Mouse (Mus musculus): ENCODE results near the gene Sox5. TPM values are rescaled to one million over a fixed set of nuclear protein-coding genes. Genes with fewer than 3 reads are reported as not detected.
"Not testable (repeated sequence)": the region's sequence is repeated elsewhere in the genome, so short reads cannot be mapped to it uniquely, and the experiment has no call there.

Gene Sox5
- polyA plus RNA-seq, 1 experiment = 0.81 TPM

DNA sequence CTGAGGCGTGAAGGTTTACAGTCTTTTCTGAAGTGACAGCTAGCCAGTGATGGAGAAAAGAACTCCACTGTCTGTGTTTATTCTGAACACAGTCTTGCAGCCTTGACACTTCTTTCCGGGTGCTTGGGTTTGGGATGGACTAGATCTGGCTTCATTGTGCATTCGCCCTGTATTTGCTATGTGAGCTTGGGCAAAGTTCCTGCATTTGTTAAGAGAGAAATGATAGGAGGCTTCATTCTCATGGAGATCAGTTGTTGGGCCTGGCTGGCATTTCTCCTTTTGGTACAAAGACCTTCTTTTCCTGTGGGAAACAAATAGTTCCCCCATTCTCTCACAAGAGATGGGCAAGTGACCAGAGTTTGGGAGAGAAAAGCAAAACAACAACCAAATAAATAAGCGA lies 490.3 kb downstream of the Sox5 start:
- WGBS = 96% methylated on average over 4 of the region's 4 CpGs
- no peak for DNase-seq
- Histone ChIP-seq H3K4me1 (replicated peaks; ENCODE audit: control insufficient read depth, insufficient read depth, low read length) (no peaks in the 10 kb centered on the region), H3K4me3 (ENCODE audit: control insufficient read depth, insufficient read depth, low read length) (no peak overlapping the region), H3K36me3 (ENCODE audit: control insufficient read depth, insufficient read depth, low read length) (no peaks in the 10 kb centered on the region), H3K27ac (ENCODE audit: control insufficient read depth, insufficient read depth, low read length) (no peak overlapping the region), H3K27me3 (ENCODE audit: control insufficient read depth, insufficient read depth, low read length) (no peaks in the 10 kb centered on the region)
- TF ChIP-seq CTCF (IDR thresholded peaks at IDR 0.05; ENCODE audit: borderline replicate concordance, control insufficient read depth, extremely low read depth, insufficient read depth, low read length, poor library complexity) (no peak), POLR2A (IDR thresholded peaks at IDR 0.05; ENCODE audit: control insufficient read depth, extremely low read depth, insufficient read depth, low read length, poor library complexity) (no peak)

DNA sequence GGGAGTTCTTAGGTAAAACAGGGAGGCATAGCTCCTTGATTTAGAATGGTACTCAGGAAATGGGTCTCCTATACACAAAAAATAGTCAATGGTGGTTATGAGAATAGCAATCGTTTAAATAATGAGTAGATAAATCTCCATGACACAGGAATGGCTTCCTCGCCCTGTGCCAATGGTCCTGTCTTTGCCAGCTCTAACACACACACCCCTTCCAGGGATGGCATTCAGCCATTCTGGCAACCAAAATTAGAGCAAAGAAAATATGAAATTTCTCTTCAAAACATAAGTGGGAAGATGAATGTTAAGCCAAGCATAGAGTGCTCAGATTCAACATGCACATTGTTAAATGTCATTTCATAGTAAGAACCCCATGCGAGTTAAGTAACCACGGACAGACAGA lies 495.7 kb downstream of the Sox5 start:
- H3K27me3 ChIP-seq (ENCODE audit: control insufficient read depth, insufficient read depth, low read length) = no peaks in the 10 kb centered on the region; the same call in 1 of the 2 replicates
- no peak overlapping the region for H3K27ac ChIP-seq (ENCODE audit: control insufficient read depth, insufficient read depth, low read length)
- TF ChIP-seq CTCF (IDR thresholded peaks at IDR 0.05; ENCODE audit: borderline replicate concordance, control insufficient read depth, extremely low read depth, insufficient read depth, low read length, poor library complexity) (no peak), POLR2A (IDR thresholded peaks at IDR 0.05; ENCODE audit: control insufficient read depth, extremely low read depth, insufficient read depth, low read length, poor library complexity) (no peak)
- no peak overlapping the region for H3K4me3 ChIP-seq (ENCODE audit: control insufficient read depth, insufficient read depth, low read length)
- DNase-seq = no peak
- 91% methylated on average over 4 of the region's 4 CpGs for WGBS
- no peaks in the 10 kb centered on the region for H3K4me1 ChIP-seq (replicated peaks; ENCODE audit: control insufficient read depth, insufficient read depth, low read length)
- no peaks in the 10 kb centered on the region for H3K36me3 ChIP-seq (ENCODE audit: control insufficient read depth, insufficient read depth, low read length)

DNA sequence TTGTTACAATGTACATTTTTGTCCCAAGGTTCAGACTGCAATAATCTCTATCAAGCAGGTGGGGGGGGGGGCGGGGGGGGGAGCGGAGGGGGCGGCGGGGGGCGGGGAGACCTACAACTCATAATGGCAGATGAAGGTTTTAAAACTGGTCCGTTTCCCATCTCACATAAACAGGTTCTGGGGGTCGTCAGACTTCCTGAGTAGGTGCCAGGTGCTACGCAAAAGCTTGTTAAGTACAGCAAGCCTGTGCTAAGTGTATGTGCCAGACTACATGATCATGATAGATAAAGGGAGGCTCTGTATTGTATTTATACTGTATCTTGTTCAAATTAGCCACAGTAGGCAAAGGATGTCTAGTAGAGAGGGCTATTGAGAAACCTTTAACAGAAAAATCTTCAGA lies 498.6 kb downstream of the Sox5 start:
- Histone ChIP-seq H3K4me1 (replicated peaks; ENCODE audit: control insufficient read depth, insufficient read depth, low read length) (no peaks in the 10 kb centered on the region), H3K4me3 (ENCODE audit: control insufficient read depth, insufficient read depth, low read length) (no peak overlapping the region), H3K27ac (ENCODE audit: control insufficient read depth, insufficient read depth, low read length) (no peak overlapping the region), H3K27me3 (ENCODE audit: control insufficient read depth, insufficient read depth, low read length) (no peaks in the 10 kb centered on the region; the same call in 1 of the 2 replicates), H3K36me3 (ENCODE audit: control insufficient read depth, insufficient read depth, low read length) (no peaks in the 10 kb centered on the region)
- no peak for TF ChIP-seq CTCF (IDR thresholded peaks at IDR 0.05; ENCODE audit: borderline replicate concordance, control insufficient read depth, extremely low read depth, insufficient read depth, low read length, poor library complexity)
- TF ChIP-seq POLR2A (IDR thresholded peaks at IDR 0.05; ENCODE audit: control insufficient read depth, extremely low read depth, insufficient read depth, low read length, poor library complexity) = no peak
- DNase-seq = no peak
- 77% methylated on average over 8 of the region's 8 CpGs for WGBS

DNA sequence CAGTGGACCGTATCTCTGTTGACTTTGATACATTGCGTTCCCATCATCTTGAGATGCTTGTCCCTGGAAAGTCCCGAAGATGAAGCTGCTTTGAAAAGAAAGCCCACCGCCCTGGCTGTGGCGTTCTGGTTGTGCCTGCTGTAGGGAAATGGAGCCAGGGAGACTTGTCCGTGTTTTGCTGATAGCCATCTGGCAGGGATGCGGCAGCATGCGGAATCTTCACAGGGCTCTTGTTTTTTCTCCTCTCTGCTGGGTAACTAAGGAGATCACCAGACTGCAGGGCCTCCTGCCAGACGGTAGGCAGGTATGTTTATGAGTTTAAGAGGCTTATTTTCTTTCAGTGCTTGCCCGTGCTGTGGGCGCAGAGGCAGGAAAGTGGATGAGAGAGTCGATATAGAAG lies 499.0 kb downstream of the Sox5 start:
- Histone ChIP-seq H3K4me1 (replicated peaks; ENCODE audit: control insufficient read depth, insufficient read depth, low read length) (no peaks in the 10 kb centered on the region), H3K27ac (ENCODE audit: control insufficient read depth, insufficient read depth, low read length) (no peak overlapping the region), H3K27me3 (ENCODE audit: control insufficient read depth, insufficient read depth, low read length) (no peaks in the 10 kb centered on the region; the same call in 1 of the 2 replicates), H3K4me3 (ENCODE audit: control insufficient read depth, insufficient read depth, low read length) (no peak overlapping the region), H3K36me3 (ENCODE audit: control insufficient read depth, insufficient read depth, low read length) (no peaks in the 10 kb centered on the region)
- TF ChIP-seq POLR2A (IDR thresholded peaks at IDR 0.05; ENCODE audit: control insufficient read depth, extremely low read depth, insufficient read depth, low read length, poor library complexity) = no peak
- no peak for TF ChIP-seq CTCF (IDR thresholded peaks at IDR 0.05; ENCODE audit: borderline replicate concordance, control insufficient read depth, extremely low read depth, insufficient read depth, low read length, poor library complexity)
- WGBS = 95% methylated on average over 12 of the region's 12 CpGs
- DNase-seq = no peak

DNA sequence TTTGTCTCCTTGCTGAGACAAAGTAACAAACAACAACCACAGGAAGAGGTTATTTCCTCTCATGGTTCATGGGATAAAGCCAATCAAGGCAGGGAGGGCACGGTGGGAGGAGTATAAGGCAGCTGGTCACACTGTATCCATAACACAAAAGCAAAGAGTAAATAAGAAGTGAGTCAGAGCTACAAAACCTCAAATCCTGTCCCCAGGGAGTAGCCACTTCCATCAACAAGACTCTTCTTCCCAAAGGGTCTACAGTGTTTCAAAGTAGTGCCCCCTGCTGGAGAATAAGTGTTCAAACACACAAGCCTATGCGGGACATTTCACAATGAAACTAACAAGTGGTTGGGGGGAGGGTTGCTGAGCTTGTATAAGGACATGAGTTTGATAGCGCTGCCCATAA lies 500.1 kb downstream of the Sox5 start:
- no peaks in the 10 kb centered on the region for H3K36me3 ChIP-seq (ENCODE audit: control insufficient read depth, insufficient read depth, low read length)
- TF ChIP-seq CTCF (IDR thresholded peaks at IDR 0.05; ENCODE audit: borderline replicate concordance, control insufficient read depth, extremely low read depth, insufficient read depth, low read length, poor library complexity) = no peak
- H3K4me1 ChIP-seq (replicated peaks; ENCODE audit: control insufficient read depth, insufficient read depth, low read length) = no peaks in the 10 kb centered on the region
- 95% methylated on average over 3 of the region's 3 CpGs for WGBS
- H3K27me3 ChIP-seq (ENCODE audit: control insufficient read depth, insufficient read depth, low read length) = no peaks in the 10 kb centered on the region; the same call in 1 of the 2 replicates
- no peak overlapping the region for H3K4me3 ChIP-seq (ENCODE audit: control insufficient read depth, insufficient read depth, low read length)
- DNase-seq = no peak
- no peak overlapping the region for H3K27ac ChIP-seq (ENCODE audit: control insufficient read depth, insufficient read depth, low read length)

DNA sequence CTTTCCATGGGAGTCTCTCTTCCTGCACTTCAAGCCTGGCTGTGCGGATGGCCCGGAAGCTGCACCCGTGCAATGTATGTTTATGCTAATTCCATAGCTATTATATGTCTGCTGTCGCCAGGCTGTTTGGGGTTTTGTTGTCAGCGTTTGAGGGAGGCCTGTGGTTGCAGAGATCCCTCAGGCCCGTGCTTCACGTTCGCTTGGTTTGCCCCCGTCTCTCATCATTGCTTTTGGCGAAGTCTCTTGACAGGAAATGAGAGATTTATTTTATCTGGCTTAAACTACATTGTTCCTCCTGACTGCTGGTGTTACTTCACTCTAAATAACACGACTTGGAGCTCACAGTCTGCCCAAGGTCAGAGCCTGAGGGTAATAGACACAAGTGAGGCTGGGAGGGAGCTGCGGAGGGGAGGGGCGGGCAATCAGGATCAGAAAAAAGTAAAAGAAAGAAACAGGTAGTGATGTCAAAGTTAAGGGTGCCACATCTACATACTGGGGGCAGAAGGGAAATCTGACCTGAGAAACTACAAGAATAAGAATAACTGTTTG lies 503.2 kb downstream of the Sox5 start:
- H3K27me3 ChIP-seq (ENCODE audit: control insufficient read depth, insufficient read depth, low read length) = no peaks in the 10 kb centered on the region
- H3K4me1 ChIP-seq (replicated peaks; ENCODE audit: control insufficient read depth, insufficient read depth, low read length) = no peaks in the 10 kb centered on the region
- DNase-seq = no peak
- 37% methylated on average over 13 of the region's 13 CpGs for WGBS
- no peaks in the 10 kb centered on the region for H3K36me3 ChIP-seq (ENCODE audit: control insufficient read depth, insufficient read depth, low read length)
- H3K27ac ChIP-seq (ENCODE audit: control insufficient read depth, insufficient read depth, low read length) = no peak overlapping the region
- H3K4me3 ChIP-seq (ENCODE audit: control insufficient read depth, insufficient read depth, low read length) = no peak overlapping the region
- TF ChIP-seq POLR2A (IDR thresholded peaks at IDR 0.05; ENCODE audit: control insufficient read depth, extremely low read depth, insufficient read depth, low read length, poor library complexity) = no peak

DNA sequence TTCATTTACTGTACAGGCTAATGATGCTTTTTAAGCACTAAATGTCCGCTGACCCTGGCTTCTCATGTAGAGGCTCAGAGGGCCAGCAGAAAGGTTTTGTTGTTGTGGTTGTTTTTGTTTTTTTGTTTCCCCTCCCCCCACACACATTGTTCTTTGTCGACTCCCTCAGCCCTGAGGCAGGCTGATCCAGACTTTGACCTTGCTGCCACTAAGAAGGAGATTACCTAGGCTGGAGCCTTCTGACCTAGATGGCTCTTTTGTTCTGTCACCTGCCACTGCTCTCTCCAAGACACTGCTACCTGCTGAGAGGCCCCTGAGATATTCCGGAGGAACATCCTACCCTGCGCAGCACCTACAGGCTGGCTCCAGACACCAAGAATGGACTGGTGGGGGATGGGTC lies 508.4 kb downstream of the Sox5 start:
- not testable (repeated sequence) for H3K4me1 ChIP-seq (replicated peaks; ENCODE audit: control insufficient read depth, insufficient read depth, low read length)
- WGBS = 90% methylated on average over 4 of the region's 4 CpGs

More for the DNA sequence above, 508.4 kb downstream of the Sox5 start:
- not testable (repeated sequence) for H3K27ac ChIP-seq (ENCODE audit: control insufficient read depth, insufficient read depth, low read length); H3K4me3 ChIP-seq (ENCODE audit: control insufficient read depth, insufficient read depth, low read length); DNase-seq; H3K27me3 ChIP-seq (ENCODE audit: control insufficient read depth, insufficient read depth, low read length); H3K36me3 ChIP-seq (ENCODE audit: control insufficient read depth, insufficient read depth, low read length)
